Mouse (Mus musculus) lung, adult 10 weeks (tissue): ENCODE results near the gene Pbp2. TPM values are rescaled to one million over a fixed set of nuclear protein-coding genes. Genes with fewer than 3 reads are reported as not detected.

ENCODE experiments used
- polyA plus RNA-seq: library from polyadenylated mRNA; stranded (reverse); fragments of 350-450 nt; fragmentation: Illumina TruSeq; extraction: RNeasy Lipid Tissue Mini Kit (QIAGEN cat#74804); gene quantifications from one replicate; pipeline ENCODE4 v1.2.3, GENCODE M21; 2014; ENCODE audit warnings: low read depth, low replicate concordance; ENCODE audit not compliant: insufficient read depth

The Pbp2 gene
- polyA plus RNA-seq = not detected

DNA sequence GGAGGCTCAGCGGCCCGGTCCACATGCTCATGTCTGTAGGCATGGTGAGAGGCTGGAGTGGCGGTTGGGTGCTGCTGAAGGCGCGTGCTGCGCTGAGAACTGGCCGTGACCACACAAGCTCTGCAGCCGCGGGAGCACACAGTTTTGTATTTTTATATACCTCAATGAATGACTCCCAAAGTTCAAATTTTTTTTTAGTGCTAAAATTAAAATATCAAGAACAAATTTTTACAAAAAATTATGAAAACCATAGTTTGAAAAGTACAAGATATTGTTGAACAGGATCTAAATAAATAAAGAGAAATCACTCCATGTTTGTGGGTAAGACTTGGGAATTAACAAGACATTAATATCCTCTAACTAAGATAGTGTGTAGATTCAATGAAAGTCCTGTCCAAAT is at the start of gene Pbp2:
TSS of gene Pbp2 (minus strand) at position 101 of the 400 bp plus-strand sequence.

Other genes starting within 250 kb of the Pbp2 start
- 320 TPM for gene Gprc5a, start 244.8 kb downstream of the Pbp2 start, polyA plus RNA-seq
- gene Gprc5d, start 192.1 kb downstream of the Pbp2 start, polyA plus RNA-seq = not detected
- gene Fam234b, start 112.4 kb downstream of the Pbp2 start, polyA plus RNA-seq = 3.2 TPM
- 37.7 TPM for gene Hebp1, start 112.4 kb downstream of the Pbp2 start, polyA plus RNA-seq
- gene Gsg1, start 56.1 kb downstream of the Pbp2 start, polyA plus RNA-seq = 0.42 TPM
- gene Emp1, start 52.1 kb upstream of the Pbp2 start, polyA plus RNA-seq = 86.9 TPM